Mouse (Mus musculus): ENCODE results near the gene Enpep.

DNA sequence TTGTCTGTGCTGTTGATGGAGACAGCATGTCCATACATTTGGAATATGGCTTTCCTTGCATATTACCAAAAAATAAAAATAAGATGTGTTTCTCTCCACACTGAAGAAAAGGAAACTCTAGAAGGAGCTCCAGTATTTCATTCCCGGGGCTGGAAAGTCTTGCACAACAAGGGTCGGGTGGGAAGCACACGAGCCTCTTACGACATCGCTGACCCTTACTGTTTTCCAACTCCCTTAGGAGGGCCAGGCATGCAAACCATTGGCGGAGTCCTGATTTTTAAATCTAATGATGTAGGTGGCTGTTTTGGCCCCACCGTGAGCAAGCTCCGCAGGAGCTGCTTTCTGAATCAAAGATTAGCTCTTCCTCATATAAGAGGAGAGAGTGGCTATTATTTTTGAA, 20.6 kb downstream of the Enpep start:
- no peak for TF ChIP-seq MAFK (IDR thresholded peaks at IDR 0.05; ENCODE audit: insufficient read depth, low read depth, low read length)
- no peak for TF ChIP-seq ZC3H11A (IDR thresholded peaks at IDR 0.05; ENCODE audit: borderline replicate concordance, low read depth, low read length)
